Mouse (Mus musculus) kidney, postnatal 14 days (tissue): ENCODE data around the gene Habp4.

Experiments
- DNase-seq: peaks from one replicate; pipeline ENCODE4 v3.0.0; 2022; ENCODE audit warnings: mixed read lengths

Gene Habp4

DNA sequence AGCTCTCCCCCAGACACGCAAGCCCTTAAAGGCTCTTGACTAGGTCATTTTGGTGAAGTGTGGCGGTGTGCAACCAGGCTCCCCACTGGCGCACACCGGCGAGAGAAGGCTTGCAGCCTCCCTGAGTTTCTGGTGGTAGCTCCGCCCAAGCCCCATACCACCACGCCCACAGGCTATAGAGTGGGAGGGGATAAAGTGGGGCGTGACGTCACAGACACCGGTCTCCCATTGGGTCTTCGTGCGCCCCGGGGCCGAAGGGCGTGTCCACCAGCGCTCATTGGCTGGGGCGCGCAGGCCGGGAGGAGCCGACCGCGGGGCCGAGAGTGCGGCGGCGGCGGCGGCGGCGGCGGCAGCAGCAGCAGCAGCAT, at the start of gene Habp4:
TSS of gene Habp4 (plus strand) at position 277 of the 368 bp plus-strand sequence.
- peak; percentile 99 for DNase-seq

DNA sequence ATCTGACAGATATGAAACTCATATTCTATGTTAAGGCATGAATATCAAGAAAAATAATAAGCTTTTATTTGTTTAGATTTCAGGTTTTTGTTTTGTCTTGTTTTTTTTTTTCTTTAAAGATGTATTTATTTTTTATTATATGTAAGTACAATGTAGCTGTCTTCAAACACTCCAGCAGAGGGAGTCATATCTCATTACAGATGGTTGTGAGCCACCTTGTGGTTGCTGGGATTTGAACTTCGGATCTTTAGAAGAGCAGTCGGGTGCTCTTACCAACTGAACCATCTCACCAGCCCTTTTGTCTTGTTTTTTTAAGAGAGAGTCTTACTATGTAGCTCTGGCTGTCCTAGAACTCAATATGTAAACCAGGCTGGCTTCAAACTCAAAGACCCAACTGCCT, 44.2 kb upstream of the Habp4 start:
- DNase-seq, result no peak

DNA sequence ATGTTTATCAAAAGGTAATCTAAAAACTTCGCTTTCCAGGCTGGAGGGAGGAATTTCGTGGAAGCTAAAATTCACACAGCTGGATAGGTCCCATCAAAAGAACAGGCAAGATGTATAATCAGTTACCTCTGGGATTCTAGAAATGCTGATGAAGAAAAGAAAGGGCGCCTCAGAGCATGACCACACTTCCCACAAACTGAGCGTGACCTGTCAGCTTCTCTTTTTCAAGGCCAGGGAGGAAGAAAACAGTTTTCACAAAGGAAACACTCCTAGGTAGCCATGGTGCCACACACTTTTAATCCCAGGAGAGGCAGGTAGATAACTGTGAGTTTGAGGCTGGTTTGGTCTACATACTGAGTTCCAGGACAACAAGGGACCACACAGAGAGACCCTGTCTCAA, 40.9 kb upstream of the Habp4 start:
- no peak for DNase-seq

DNA sequence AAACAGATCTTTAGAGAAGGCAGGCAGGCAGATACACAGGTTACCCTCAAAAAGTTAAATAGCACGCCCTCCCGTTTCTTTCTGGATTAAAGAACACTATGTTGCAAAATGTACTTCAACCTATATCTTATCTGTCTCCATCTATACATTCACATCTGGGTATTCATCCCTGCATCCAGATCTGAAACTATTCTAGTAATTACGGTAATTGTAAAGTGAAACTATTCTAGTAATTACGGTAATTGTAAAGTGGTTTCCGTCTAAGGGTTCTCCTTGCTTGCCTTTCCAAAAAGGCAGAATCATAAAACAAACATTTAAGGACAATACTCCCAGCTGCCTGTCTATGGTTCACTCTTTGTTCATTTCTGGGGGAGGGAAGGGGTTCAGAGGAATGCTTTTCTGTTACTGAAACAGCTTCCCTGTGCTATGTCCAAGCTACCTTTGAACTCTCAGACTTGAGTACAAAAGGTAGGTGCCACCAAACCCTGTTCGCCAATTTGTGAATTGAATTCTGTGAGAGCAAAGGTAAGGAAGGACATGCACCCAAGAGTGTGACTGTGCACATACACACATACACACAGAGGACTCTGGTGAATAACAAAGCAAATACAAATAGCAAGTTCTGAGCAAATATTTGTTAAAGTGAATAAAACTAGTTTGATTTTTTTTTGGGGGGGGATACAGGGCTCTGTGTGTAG, 38.0 kb upstream of the Habp4 start:
- DNase-seq, result no peak

DNA sequence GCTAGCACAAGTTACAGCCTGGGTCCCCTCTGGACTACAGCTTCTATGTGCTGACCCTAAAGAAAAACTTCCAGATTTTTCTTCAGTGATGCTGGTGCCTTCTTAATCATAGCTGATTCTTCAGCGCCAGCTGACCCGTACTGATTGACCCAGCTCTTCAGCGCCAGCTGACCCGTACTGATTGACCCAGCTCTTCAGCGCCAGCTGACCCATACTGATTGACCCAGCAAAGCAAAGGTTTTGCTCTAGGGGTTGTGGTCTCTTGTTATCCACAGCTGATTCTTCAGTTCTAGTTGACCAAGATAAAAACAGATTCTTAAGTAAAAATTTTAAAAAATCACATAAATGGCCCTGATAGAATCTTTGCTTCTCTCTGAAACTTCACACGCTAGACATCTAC, 36.7 kb upstream of the Habp4 start:
- DNase-seq, result no peak

DNA sequence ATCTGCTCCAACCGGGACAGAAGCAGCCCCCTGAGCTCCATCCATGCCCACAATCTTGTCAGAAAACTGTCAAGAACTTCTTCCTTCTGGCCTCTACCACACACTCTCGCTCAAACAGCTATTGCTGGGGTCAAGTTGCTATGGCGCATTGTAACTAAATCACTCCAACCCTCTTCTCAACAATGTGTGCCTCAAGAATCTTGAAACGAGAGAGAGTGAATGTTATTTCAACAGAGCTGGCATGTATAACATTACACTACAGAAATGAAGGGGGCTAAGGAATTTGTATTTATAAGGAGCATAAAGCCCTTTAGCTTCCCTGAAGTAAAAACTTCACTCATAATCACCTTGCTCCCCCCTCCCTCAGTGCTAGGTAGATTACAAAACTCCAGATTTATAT, 35.3 kb upstream of the Habp4 start:
- DNase-seq, result no peak

DNA sequence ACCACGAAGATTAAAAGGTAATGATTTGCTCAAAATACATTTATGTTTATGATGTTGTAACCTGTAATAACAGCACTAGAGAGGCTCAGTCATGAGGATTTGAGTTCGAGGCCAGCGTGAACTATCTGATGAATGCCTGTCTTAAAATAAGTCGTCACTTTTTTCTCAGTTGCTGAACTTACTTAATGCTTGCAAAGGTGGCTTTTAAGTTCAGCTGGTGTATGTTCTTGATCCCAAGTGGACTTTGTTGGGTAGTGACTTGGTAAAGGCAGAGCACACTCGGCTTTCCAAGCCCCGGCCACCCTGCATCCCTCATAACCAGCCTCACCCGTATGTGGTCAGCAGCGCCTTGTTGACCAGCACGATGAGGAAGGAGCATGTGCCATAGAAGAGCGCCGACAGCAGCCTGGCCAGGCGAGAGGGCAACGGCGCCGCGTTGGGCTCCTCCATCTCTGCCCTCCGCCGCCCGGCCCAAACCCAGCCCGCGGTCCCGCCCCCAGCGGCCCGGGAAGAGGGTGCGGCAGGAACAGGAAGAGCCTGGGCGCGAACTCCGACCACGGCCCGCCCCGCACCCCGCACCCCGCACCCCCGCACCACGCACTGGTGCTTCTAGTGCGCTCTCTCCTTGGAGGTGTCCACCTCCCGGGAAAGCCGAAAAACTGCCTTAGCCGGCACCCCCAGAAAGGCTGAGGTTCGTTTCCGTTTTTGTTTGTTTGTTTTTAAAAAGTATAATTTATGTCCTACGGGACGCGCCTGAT, 32.6 kb upstream of the Habp4 start, which contains the start of gene Slc35d2:
TSS of gene Slc35d2 (minus strand) at position 511 of the 758 bp plus-strand sequence.
- DNase-seq, result peak; percentile 79

DNA sequence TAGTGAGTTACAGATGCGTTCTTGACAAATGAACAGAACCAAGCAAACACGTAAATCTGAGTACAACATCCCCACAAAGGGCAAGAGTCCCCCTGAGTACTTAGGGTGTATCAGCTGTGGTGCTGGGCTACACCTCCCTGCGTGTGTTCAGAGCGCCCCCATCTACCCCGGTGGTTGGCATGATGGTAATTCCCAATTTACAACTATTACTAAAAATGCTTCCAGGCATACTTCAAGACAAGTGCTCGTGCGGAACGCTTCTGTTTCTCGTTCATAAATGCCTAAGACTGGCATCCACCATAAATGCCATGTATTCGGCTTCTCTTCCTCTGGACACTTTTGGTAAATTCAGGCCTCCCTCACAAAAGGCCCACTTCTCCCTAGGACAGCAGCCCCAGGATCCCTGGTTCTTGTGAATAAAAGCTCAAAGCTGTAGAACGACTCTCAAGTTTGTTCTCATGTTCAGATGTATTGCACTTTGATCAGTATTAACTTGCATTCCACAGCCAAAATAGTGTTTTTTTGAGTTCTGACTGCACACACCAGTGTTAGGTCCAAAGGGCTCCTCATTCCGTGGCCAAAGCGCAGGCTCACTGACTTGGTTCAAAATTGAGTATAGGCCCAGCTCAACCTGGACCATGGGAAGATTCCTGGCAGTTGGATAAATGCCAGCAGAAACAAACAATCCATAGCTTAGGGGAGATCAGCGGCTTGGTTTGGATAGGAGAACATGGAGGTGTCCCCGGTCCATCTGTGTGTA, 31.8 kb upstream of the Habp4 start:
- DNase-seq, result peak; percentile 78

DNA sequence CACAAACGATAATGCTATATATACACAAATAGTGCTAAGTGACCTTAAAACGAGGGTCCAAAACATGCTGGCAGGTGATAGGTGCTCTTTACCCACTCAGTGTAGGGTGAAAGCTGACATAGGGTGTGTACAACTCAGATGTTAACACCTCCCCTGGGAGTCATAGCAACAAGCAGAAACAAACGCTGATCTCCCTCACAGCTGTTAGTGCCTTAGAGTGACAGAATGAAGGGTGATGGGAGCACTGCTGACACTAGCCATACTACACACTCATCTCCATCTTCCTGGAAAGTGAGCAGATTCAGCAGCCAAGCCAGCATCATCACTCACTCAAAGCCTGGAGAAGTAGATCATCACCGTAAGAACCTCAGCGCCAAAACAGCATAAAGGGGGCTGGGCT, 11.5 kb upstream of the Habp4 start:
- DNase-seq, result no peak

DNA sequence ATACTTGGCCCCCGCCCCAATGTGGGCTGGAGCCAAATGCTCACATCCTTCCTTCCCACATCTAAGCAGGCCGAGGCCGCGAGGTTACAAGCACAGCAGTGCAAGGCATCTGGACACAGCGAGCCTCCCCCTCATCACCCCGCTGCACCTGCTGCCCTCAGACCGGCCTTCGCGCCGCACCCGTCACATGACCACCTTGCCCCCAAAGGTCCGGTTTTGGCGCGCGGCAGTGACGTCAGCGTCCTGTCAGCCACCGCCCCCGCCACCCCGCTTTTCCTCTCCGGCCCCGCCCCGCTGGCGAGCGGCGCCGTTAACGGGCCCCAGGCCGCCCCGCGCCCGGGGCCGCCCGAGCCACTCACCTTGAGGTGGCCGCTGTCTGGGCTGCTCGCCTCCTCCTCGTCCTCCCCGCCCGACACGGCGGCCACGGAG, 9.4 kb upstream of the Habp4 start:
- peak; percentile 92 for DNase-seq

DNA sequence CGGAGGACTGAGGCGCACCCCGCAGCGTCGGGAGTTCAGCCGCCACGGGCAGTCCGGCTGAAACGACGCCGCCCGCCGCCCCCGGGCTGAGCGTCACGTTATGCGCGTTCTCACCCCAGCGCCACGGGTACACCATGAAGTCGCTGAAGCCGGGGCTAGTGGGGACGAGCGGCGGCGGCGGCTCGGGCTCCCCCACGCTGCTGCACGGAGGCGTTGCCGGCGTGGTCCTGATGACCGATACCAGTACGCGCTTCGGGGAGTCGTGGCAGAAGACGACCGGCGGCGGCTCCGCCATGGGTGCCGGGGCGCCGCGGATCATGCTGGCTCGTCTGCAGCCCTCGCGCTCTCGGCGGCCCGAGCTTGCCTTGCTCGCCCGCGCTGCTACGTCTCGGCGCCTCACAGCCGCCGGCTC, 8.9 kb upstream of the Habp4 start:
- no peak for DNase-seq

DNA sequence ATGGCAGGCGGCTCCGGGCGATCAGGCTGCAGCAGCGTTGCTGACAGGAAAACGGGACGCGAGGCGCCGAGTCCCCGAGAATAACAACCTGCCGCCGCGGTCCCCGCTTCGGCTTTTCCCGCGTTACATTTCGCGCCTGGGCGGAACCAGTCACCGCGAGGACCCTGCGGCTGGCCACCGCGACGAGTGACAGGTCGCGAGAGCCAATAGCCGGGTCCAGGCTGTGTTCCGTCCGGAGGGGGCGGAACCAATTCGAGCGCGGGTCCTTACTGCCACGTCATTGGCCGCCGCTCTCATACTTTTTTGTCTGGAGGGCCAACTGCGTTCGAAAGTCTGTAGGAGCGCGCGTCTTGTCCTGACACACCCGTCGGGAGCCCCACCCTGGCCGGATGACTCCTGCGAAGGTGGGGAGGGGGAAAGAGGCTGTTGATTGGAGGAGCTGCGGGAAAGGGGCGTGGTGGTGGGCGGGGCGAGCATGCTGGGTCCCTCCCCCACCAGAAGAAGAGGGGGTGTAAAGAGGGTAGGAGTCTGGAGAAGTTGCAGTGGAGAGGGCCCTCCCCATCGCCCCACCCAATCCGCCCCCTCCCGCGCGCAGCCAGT, 8.4 kb upstream of the Habp4 start, which contains the start of gene Zfp367:
TSS of gene Zfp367 (minus strand) at position 120 of the 600 bp plus-strand sequence.
- peak; percentile 99 for DNase-seq

DNA sequence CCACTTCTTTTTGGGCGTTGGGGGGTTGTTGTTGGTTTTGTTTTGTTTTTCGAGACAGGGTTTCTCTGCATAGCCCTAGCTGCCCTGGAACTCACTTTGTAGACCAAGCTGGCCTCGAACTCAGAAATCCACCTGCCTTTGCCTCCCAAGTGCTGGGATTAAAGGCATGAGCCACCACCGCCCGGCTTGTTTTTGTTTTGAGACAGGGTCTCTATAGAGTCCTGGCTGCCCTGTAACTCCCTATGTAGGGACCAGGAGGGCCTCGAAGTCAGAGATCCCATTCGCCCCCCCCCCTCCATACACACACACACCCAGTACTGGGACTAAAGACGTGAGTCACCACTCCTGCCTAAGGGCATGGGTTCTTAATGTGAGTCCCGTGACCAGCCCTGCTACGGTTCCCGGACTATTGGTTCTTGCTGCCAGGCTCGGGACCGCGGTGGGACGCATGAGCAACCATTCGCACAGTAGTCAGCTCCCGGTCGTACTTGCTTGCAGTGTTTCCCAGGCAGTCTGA, 7.8 kb upstream of the Habp4 start:
- DNase-seq, result peak; percentile 89

DNA sequence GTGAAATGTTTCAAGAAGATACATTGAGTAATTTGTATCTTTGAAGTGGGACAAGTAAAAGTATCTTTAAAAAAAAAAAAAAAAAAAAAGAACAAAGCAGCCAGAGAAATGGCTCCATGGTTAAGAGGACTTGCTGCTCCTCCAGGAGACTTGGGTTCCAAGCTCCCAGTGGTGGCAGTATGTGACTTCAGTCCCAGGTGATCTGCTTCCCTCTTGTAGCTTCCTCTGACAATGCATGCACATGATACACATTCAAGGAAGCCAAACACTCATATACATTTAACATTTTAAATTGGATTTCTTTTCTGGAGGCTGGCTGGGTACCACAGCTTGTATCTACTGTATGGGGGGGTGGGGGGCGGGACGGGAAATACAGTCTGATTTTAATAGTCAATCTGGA, 7.0 kb upstream of the Habp4 start:
- DNase-seq, result no peak

DNA sequence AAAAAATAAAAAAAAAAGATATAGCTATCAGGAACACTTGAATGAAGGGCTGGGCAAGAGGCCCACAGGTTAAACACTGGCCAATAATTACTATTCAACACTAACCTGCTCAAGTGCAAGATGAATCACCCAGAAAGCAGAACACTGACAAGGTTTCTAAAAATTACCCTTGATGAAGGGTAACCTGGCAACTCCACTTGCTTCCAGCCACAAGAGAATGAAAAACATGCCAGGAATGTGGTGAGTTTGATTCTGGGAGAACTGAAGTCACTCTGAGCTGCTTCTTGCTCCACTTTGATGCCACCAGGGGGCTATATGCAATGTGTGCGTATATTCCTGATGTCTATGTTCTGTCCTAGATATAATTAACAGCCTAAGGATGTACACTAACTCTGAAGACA, 6.5 kb upstream of the Habp4 start:
- DNase-seq, result peak; percentile 72

DNA sequence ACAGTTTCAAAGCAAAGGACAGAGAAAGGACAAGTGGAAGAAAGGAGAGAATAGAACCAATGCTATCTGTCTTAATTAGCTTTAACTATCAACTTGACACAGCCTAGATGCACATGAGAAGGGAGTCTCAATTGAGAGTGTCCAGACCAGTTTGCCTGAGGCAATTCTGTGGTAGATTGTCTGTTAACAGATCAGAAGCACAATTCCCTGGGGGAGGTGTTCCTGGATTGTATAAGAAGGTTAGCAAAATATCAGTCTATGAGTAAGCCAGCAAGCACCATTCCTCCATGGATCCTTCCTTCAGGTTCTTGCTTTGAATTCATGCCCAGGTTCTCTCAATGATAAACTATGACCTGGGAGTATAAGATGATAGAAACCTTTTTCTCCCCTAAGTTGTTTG, 4.7 kb upstream of the Habp4 start:
- no peak for DNase-seq

DNA sequence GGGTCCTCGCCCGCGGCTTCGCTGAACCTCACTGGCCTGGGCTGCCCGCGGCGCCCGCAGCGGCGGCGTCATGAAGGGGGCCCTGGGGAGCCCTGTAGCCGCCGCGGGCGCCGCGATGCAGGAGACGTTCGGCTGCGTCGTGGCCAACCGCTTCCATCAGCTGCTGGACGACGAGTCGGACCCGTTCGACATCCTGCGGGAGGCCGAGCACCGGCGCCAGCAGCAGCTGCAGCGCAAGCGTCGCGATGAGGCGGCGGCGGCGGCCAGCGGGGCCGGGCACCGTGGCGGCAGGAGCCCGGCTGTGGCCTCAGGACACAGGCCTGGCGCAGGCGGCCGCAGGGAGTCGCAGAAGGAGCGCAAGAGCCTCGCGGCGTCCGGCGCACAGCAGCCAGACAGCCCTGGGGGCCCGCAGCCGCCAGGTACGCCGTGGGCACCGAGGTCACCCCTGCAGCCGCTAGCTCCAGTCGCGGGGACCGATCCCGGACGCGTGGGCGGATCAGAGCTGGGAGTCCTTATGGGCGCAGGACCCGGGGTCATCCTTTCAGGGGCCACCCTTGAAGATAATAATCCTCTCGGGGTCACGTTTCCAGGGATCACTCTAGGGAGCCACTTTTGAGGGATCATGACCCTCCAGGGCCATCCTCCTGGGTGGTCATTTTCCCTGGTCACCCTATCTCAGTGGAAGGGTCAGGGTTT, 440 bp downstream of the Habp4 start:
- DNase-seq, result no peak

DNA sequence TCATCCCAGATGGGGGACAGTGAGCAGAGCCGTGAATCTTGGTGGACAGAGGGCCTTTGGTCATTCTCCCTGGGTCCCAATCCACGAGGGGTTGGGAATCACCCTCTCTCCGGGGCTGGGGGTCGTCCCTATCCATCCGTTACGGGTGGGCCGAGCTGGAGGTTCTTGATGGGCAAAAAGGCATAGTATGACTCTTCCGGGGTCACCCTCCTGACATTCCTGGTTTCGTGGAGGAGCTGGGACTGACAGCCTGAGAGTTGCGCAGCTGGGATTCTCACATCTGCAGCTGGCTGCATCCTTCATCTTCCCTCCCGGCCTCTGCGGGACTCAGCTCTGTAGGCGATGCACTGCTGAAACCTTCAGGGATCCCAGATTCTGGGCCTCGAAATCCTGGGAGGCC, 1.0 kb downstream of the Habp4 start:
- peak; percentile 12 for DNase-seq

DNA sequence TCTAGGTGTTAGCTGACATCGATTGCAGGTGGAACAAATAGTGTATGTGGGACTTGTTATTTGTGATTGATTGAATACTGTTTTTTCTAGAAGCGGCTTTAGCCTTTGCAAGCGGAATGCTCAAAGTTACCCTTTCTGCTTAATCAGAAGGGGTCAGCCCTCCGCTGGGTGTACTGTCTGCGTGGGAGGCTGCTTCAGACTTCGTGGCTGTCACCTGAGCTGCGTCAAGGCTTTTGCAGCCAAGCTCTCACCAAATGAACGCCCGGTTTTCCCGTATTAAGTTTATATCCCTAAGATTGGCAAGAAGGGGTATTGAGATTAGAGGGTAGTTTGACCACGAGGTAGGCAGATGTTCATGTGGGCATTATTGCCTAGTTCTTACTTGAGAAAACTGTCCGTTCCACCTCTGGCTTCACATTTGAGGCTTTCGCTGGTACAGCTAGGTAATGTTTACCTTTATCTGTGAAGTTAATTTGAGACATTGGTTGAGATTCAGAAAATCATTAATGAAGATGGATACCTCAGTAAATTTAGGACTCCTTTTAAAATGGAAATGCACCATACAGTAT, 1.6 kb downstream of the Habp4 start:
- DNase-seq, result no peak

DNA sequence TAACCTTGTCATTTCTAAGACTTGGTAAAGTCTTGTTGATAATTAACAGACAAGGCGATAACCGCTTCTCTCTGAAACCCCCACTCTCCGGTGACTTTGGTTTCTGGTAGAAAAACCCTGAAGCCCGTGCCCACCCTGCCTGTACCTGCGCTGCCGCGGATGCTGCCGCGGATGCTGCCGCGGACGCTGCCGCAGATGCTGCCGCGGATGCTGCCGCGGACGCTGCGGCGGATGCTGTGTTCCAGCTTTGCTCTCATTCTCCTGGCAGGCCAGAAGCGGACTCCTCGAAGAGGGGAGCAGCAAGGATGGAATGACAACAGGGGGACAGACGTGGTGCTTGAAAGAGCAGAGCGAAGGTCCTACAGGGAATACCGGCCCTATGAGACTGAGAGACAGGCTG, 8.1 kb downstream of the Habp4 start:
- DNase-seq, result no peak

DNA sequence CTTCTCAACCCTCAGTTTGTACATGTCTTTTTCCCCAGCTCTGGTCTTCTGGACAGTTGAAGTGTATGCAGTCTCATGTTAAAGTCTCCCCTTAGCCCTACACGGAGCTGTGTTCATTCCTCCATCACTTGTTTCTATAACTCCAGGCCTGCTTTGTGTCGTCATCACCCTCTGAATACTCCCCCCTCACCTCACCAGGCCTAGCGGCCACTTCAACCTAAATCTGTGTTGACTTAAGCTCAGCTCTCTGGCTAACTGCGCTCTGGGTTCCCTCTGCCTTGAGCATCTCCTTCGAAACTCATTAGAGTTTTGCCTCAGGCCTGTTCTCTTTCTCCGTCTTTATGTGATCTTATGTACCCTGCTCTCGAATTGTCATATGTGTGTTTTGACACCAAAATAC, 16.4 kb downstream of the Habp4 start:
- DNase-seq, result no peak
